Mouse (Mus musculus): Measurements from ENCODE around the gene Nprl2. TPM values are rescaled to one million over a fixed set of nuclear protein-coding genes. Genes with fewer than 3 reads are reported as not detected.

Nprl2 gene
- polyA plus RNA-seq, 1 experiment from 2014 or later = 48.6 TPM

DNA sequence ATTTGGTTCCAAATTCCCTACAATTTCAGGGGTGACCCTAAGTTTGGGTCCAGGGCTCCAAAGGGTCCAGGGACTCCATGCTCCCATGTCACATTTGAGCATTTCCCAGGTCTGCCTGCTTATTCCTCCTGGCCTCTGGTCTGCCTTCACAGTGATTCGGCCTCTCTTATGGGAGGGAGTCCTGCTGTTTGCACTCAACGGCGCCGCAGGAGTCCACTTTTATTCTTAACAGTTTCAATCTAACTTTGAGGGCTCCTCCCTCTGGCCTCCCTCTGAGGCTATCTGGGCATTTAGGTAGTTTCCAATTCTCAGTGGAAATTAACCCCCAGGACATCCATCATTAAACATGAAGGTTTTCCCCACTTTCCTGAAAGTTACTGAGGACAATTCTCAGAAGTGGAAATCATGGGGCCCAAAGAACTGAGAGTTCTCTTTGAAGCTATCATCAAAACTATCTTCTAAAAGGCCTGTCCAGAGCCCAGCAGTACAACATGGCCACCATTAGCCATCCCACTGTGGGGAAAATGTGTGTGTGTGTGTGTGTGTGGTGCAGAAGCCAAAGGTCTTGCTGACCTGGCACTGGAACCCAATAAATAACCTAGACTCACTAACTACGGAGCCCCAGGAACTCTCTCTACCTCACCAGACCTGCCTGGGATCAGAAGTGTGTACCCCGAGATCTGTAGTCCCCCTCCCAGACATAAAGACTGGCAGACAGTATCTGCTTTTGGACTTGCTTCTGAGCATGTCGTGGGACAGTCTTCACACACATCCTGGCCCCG is 52.4 kb downstream of the Nprl2 start:
- 74% methylated on average over 8 of the region's 8 CpGs for WGBS
- H3K9ac ChIP-seq (ENCODE audit: low read depth, low read length) = no peak overlapping the region
- no peak overlapping the region for H3K4me3 ChIP-seq (ENCODE audit: low read length)
- H3K4me1 ChIP-seq (ENCODE audit: control insufficient read depth, insufficient read depth, low read length) = no peaks in the 10 kb centered on the region
- H3K27ac ChIP-seq (ENCODE audit: low read depth, low read length) = no peak overlapping the region
- no peak overlapping the region for H3K4me2 ChIP-seq (replicated peaks; ENCODE audit: low read depth, low read length)
- peaks cover 52% of the 10 kb centered on the region for H3K36me3 ChIP-seq (ENCODE audit: control insufficient read depth, insufficient read depth, low read length)
- no peaks in the 10 kb centered on the region for H3K27me3 ChIP-seq (ENCODE audit: control insufficient read depth, insufficient read depth, low read length)
- no peaks in the 10 kb centered on the region for H3K9me3 ChIP-seq (ENCODE audit: control insufficient read depth, low read length)
- ATAC-seq (ENCODE audit: low FRiP score, low TSS enrichment) = no peak

Other genes starting within 250 kb of the Nprl2 start
- 6.3 and 7.1 TPM in 2 replicates for gene Cish, start 246.2 kb upstream of the Nprl2 start, polyA plus RNA-seq (2014; fragmentation: Nextera tagmentation; extraction: Ambion mirVana)
- gene Hemk1, start 203.9 kb upstream of the Nprl2 start, polyA plus RNA-seq (2014; fragmentation: Nextera tagmentation; extraction: Ambion mirVana) = 9.7 and 11.3 TPM in 2 replicates
- gene 6430571L13Rik, start 201.6 kb upstream of the Nprl2 start, polyA plus RNA-seq (2014; fragmentation: Nextera tagmentation; extraction: Ambion mirVana) = 0.31 and 0.43 TPM in 2 replicates
- gene Cacna2d2, start 142.6 kb upstream of the Nprl2 start, polyA plus RNA-seq (2014; fragmentation: Nextera tagmentation; extraction: Ambion mirVana) = 0.77 and 0.87 TPM in 2 replicates
- gene Tmem115, start 8.3 kb upstream of the Nprl2 start, polyA plus RNA-seq (2014; fragmentation: Nextera tagmentation; extraction: Ambion mirVana) = 45.0 and 49.9 TPM in 2 replicates
- gene Cyb561d2, start within 50 bp of the Nprl2 start, polyA plus RNA-seq (2014; fragmentation: Nextera tagmentation; extraction: Ambion mirVana) = 28.7 and 32.3 TPM in 2 replicates
- 0.76 and 1.7 TPM in 2 replicates for gene Zmynd10, start 5.1 kb downstream of the Nprl2 start, polyA plus RNA-seq (2014; fragmentation: Nextera tagmentation; extraction: Ambion mirVana)
- 53.2 and 60.1 TPM in 2 replicates for gene Rassf1, start 9.3 kb downstream of the Nprl2 start, polyA plus RNA-seq (2014; fragmentation: Nextera tagmentation; extraction: Ambion mirVana)
- 39.0 and 45.9 TPM in 2 replicates for gene Tusc2, start 21.0 kb downstream of the Nprl2 start, polyA plus RNA-seq (2014; fragmentation: Nextera tagmentation; extraction: Ambion mirVana)
- 135 and 136 TPM in 2 replicates for gene Hyal2, start 25.7 kb downstream of the Nprl2 start, polyA plus RNA-seq (2014; fragmentation: Nextera tagmentation; extraction: Ambion mirVana)
- gene Hyal1, start 34.7 kb downstream of the Nprl2 start, polyA plus RNA-seq (2014; fragmentation: Nextera tagmentation; extraction: Ambion mirVana) = 6.8 and 7.3 TPM in 2 replicates
- 16.0 and 18.4 TPM in 2 replicates for gene Naa80, start 36.7 kb downstream of the Nprl2 start, polyA plus RNA-seq (2014; fragmentation: Nextera tagmentation; extraction: Ambion mirVana)
- gene Hyal3, start 38.6 kb downstream of the Nprl2 start, polyA plus RNA-seq (2014; fragmentation: Nextera tagmentation; extraction: Ambion mirVana) = 0.84 and 1.5 TPM in 2 replicates
- 59.1 and 61.4 TPM in 2 replicates for gene Ifrd2, start 45.4 kb downstream of the Nprl2 start, polyA plus RNA-seq (2014; fragmentation: Nextera tagmentation; extraction: Ambion mirVana)
- gene Sema3b, start 67.0 kb downstream of the Nprl2 start, polyA plus RNA-seq (2014; fragmentation: Nextera tagmentation; extraction: Ambion mirVana) = 6.4 and 9.5 TPM in 2 replicates
- gene Gnai2, start 93.1 kb downstream of the Nprl2 start, polyA plus RNA-seq (2014; fragmentation: Nextera tagmentation; extraction: Ambion mirVana) = 386 and 445 TPM in 2 replicates
- 4.8 and 6.5 TPM in 2 replicates for gene Slc38a3, start 127.3 kb downstream of the Nprl2 start, polyA plus RNA-seq (2014; fragmentation: Nextera tagmentation; extraction: Ambion mirVana)
- 4.7 and 5.3 TPM in 2 replicates for gene Gnat1, start 137.5 kb downstream of the Nprl2 start, polyA plus RNA-seq (2014; fragmentation: Nextera tagmentation; extraction: Ambion mirVana)
- 32.4 and 38.4 TPM in 2 replicates for gene Sema3f, start 168.2 kb downstream of the Nprl2 start, polyA plus RNA-seq (2014; fragmentation: Nextera tagmentation; extraction: Ambion mirVana)
- gene Rbm5, start 228.8 kb downstream of the Nprl2 start, polyA plus RNA-seq (2014; fragmentation: Nextera tagmentation; extraction: Ambion mirVana) = 128 and 193 TPM in 2 replicates